Comparison of ENCODE assay signal across 9 mouse cellular contexts in genomic region chr4:126839873-126840272, GRCm38 (mm10).
DNase-seq lines count a peak whose midpoint lies in the region; ATAC-seq and TF ChIP-seq lines count a peak whose summit lies in the region.
"Had no signal": no experiment of that assay in that cellular context is flagged by ENCODE, and none has a peak within 500 bp of the region (broad histone marks: within the 10 kb centered on the region; RNA-seq: fewer than 3 reads in every experiment).

No protein-coding gene starts in this region.

- TF ChIP-seq POLR2A in liver, adult 2 months (IDR thresholded peaks at IDR 0.05; ENCODE audit: extremely low read depth, insufficient read depth, low read length) = no peak

- H3K79me2 ChIP-seq in liver, adult 2 months (ENCODE audit: control insufficient read depth, insufficient read depth, low read length) = no peaks in the 10 kb centered on the region

- no peaks in the 10 kb centered on the region for H3K9me3 ChIP-seq in kidney, embryonic 16.5 days (ENCODE audit: low read length)

- H3K4me2 ChIP-seq in kidney, embryonic 16.5 days (replicated peaks; ENCODE audit: low read depth, low read length) = no peak overlapping the region

- no peak overlapping the region for H3K9ac ChIP-seq in kidney, embryonic 16.5 days (replicated peaks; ENCODE audit: low read length)
- H3K9ac ChIP-seq in liver, adult 2 months (ENCODE audit: low read depth, low read length) = no peak overlapping the region

- TF ChIP-seq CTCF in liver, adult 2 months (IDR thresholded peaks at IDR 0.05; ENCODE audit: low read depth, low read length) = peak; percentile 95

- H3K36me3 ChIP-seq in kidney, embryonic 16.5 days (ENCODE audit: insufficient read depth, low read length) = peaks cover 21% of the 10 kb centered on the region
- H3K36me3 ChIP-seq in liver, adult 2 months (ENCODE audit: control insufficient read depth, insufficient read depth, low read length) = peaks cover 14% of the 10 kb centered on the region
- H3K36me3 ChIP-seq in splenic B cell, adult 2 months (ENCODE audit: control insufficient read depth, insufficient read depth, low read length, poor library complexity, severe bottlenecking) = peaks cover 7% of the 10 kb centered on the region

- no peak overlapping the region for H3K27ac ChIP-seq in kidney, embryonic 16.5 days (ENCODE audit: low read length)
- H3K27ac ChIP-seq in liver, adult 2 months (replicated peaks; ENCODE audit: insufficient read depth, low read depth, low read length) = no peak overlapping the region

- no peaks in the 10 kb centered on the region for H3K4me1 ChIP-seq in kidney, embryonic 16.5 days (ENCODE audit: insufficient read depth, low read length)
- no peaks in the 10 kb centered on the region for H3K4me1 ChIP-seq in liver, adult 2 months (ENCODE audit: control insufficient read depth, insufficient read depth, low read length)

- no peaks in the 10 kb centered on the region for H3K27me3 ChIP-seq in kidney, embryonic 16.5 days (ENCODE audit: insufficient read depth, low read length)
- no peaks in the 10 kb centered on the region for H3K27me3 ChIP-seq in liver, adult 2 months (ENCODE audit: control insufficient read depth, insufficient read depth, low read length)
- H3K27me3 ChIP-seq in splenic B cell, adult 2 months (ENCODE audit: control insufficient read depth, insufficient read depth, low read length, poor library complexity, severe bottlenecking) = no peaks in the 10 kb centered on the region

- 14% methylated on average over 7 of the region's 7 CpGs for WGBS in kidney, embryonic 16.5 days
- 34% methylated on average over 7 of the region's 7 CpGs for WGBS in liver, adult 2 months

- peak; percentile 96 for ATAC-seq in common myeloid progenitor, adult 5-6 weeks (replicated peaks; ENCODE audit: low read depth, poor library complexity, severe bottlenecking)
- peak; percentile 61 for ATAC-seq in kidney, embryonic 16.5 days (ENCODE audit: low FRiP score, low TSS enrichment)

- intact Hi-C loops in gastrocnemius, postnatal 36 days (cut with DNase I) = loop anchor here (2.0 to 5.0 kb wide), 3 partner anchors 93 to 288 kb away; no protein-coding TSS in a partner anchor

- DNase-seq in 416B (ENCODE audit: low read depth) (peak; percentile 79), adipocyte (ENCODE audit: low spot score) (peak; percentile 84)
- peak; percentile 73 to 79 for DNase-seq in gastrocnemius, postnatal 36 days
- DNase-seq in liver, adult 2 months (ENCODE audit: extremely low read depth, low read depth, low spot score) = peak; percentile 36
- peak; percentile 48 to 71 for DNase-seq in natural killer cell, adult 2 months (ENCODE audit: low spot score in 2 of 2)
- DNase-seq in splenic B cell, adult 2 months (ENCODE audit: low read depth, low spot score) = peak; percentile 80

- H3K4me3 ChIP-seq in kidney, embryonic 16.5 days (ENCODE audit: low read length) = no peak overlapping the region
- H3K4me3 ChIP-seq in liver, adult 2 months (ENCODE audit: insufficient read depth, low read depth, low read length) = no peak overlapping the region
- H3K4me3 ChIP-seq: erythroblast, embryonic 14.5 days had no signal
